Mouse (Mus musculus): ENCODE results near the gene Zfp709.
"Not testable (repeated sequence)": the region's sequence is repeated elsewhere in the genome, so short reads cannot be mapped to it uniquely, and the experiment has no call there.

The Zfp709 gene

DNA sequence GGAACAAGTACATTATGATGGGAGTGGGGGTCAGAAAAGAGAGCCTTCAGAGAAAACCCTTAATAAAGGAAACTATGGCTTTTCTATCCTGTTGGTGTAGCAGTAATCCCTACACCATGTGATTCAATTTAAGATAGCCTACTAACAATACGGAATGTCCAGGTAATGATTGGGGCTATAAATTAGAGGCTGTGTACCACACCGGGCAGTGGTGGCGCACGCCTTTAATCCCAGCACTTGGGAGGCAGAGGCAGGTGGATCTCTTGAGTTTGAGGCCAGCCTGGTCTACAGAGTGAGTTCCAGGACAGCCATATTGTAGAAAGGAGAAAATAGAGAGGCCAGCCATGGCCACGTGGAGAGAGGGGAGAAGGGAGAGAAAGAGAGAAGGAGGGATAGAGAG lies 44.0 kb downstream of the Zfp709 start:
- DNase-seq (ENCODE audit: low spot score in 2 of 2): no peak

DNA sequence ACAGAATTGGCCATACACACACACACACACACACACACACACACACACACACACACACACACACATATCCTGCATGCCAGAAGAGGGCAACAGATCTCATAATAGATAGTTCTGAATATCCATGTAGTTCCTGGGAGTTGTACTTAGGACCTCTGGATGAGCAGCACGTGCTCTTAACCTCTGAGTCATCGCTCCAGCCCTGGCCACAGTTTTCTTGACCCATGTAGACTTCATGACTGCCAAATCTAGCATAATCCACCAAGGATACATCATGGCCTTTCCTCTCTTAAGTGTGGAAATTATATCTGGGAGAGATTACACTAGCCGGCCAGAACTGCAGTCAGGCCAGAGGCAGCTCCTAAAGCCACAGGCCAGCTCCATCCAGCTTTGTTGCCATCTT lies 44.7 kb downstream of the Zfp709 start:
- no peak for DNase-seq (ENCODE audit: low spot score in 2 of 2)

DNA sequence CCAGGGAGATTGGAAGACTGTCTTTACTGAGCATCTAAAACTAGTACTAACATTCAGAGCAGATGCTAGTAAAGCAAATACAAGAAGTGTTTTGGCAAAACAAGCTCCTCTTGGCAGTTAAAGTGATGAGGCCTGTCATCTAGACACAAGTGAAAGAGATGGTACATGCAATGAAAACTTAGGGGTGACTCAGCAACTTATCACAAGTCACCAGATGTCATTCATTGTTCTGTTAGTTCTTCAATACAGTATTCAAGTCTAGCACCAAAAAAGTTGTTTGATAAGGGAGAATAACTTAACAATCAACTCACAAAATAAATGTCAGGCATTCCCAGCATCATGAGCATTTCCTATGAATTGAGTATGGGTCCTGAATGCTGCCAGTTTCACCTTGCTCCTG lies 46.0 kb downstream of the Zfp709 start:
- DNase-seq (ENCODE audit: low spot score in 2 of 2): no peak

DNA sequence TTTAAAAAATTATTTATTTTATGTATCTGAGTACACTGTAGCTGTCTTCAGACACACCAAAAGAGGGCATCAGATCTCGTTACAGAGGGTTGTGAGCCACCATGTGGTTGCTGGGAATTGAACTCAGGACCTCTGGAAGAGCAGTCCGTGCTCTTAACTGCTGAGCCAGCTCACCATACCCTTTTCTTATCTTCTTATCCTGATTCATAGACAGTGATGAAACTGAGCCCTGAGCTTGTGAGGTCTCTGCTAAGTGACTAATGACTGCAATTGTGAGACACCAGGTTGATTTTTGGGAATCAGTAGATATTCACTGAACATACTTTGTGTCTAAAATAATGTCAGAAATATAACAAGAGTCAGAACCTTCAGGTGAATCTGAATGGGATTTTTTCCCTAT lies 56.2 kb downstream of the Zfp709 start:
- not testable (repeated sequence) for DNase-seq (ENCODE audit: low spot score in 2 of 2)

DNA sequence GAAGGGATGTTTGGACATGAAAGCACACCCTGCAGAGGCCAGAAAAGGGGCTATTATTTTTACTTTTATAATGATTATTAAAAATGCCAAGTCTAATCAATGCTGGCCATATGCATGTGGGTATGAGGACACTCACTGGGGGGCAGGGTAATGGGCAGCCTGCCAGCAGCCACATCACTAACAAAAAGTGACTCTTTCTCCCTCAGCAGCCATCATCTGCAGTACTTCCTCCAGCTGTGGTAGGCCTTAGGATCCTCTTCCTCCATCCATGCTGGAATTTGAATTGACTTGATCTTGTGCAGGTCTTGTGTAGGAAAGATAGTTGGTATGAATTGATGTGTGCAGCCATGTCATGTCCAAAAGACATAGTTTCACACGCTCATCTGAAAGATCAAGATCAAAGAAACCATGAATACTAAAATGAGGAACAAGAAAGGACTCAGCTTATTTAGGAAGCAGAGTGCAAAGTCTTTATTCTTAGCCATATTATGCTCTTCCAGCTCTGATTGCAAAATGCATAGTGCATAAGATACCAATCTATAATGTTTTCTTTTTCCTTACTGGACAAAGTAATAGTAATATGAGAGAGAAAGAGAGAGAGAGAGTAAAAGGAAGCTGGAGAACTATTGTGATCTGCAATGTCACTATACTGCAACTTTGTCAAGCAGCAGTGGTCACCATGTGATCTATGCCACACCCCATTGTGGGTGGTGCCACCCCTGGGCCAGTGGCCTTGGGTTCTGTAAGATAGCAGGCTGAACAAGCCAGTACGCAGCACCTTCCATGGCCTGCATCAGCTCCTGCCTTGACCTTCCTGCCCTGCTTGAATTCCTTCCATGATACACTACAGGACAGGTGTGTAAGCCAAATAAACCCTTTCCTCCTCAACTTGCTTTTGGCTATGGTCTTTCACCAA lies 58.7 kb downstream of the Zfp709 start:
- no peak for DNase-seq (ENCODE audit: low spot score in 2 of 2)

DNA sequence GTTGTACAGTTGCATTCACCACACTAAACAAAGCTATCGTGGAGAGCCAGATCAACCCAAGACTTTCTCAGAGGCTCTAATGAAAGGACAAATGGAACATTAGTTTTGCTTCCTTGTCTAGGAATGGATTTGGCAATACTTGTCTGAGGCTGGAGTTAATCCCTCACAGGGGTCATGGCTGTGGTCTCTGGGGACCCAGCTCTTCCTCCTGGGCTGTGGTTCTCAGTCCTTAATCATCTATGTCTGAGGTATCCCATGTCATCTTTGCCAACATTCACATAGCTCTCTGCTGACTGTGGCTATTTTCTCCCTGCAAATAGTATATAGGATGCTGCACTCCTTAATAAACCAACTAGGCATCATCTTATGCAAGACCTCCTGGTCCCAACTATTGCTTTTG lies 60.0 kb downstream of the Zfp709 start:
- no peak for DNase-seq (ENCODE audit: low spot score in 2 of 2)

All from frontal cortex, postnatal 10 days (tissue).